Mouse (Mus musculus) MEL (cell line): Measurements from ENCODE around the gene Nccrp1. TPM values are rescaled to one million over a fixed set of nuclear protein-coding genes. Genes with fewer than 3 reads are reported as not detected.

Experiments
- DNase-seq: peaks from one replicate; pipeline ENCODE4 v3.0.0; 2011; ENCODE audit warnings: low read depth, low spot score
- H3K27ac ChIP-seq: 2 replicates; pipeline ENCODE4 v1.5.1; 2012; ENCODE audit warnings: low read depth, mild to moderate bottlenecking, control low read depth, low read length, moderate library complexity; ENCODE audit not compliant: control insufficient read depth
- H3K27me3 ChIP-seq, 2 experiments: fragments of 150-350 bp in 1 of 2; sonication (generic) in 1 of 2; 2 replicates each; pipeline ENCODE4 v1.6.1; 2012; ENCODE audit warnings: low read length in 2 of 2, mild to moderate bottlenecking in 2 of 2, improper control_type of control experiment in 1 of 2, moderate library complexity in 1 of 2; ENCODE audit not compliant: insufficient read depth in 2 of 2, control insufficient read depth in 1 of 2
- H3K36me3 ChIP-seq, 2 experiments: 2 replicates each; pipeline ENCODE4 v1.6.1; 2012 to 2014; ENCODE audit warnings: low read length in 2 of 2, improper control_type of control experiment in 1 of 2, inconsistent platforms in 1 of 2, mild to moderate bottlenecking in 1 of 2; ENCODE audit not compliant: insufficient read depth in 2 of 2, control insufficient read depth in 1 of 2
- H3K4me1 ChIP-seq, 2 experiments: fragments of 150-350 bp in 1 of 2; sonication (generic) in 1 of 2; 2 replicates each; pipeline ENCODE4 v1.6.1; 2012; ENCODE audit warnings: low read length in 2 of 2, improper control_type of control experiment in 1 of 2, mild to moderate bottlenecking in 1 of 2; ENCODE audit not compliant: insufficient read depth in 2 of 2, control insufficient read depth in 1 of 2
- H3K4me3 ChIP-seq, 2 experiments: fragments of 150-350 bp in 1 of 2; sonication (generic) in 1 of 2; 2 replicates each; pipeline ENCODE4 v1.5.1; 2012; ENCODE audit warnings: low read depth in 2 of 2, low read length in 2 of 2, mild to moderate bottlenecking in 2 of 2, moderate library complexity in 2 of 2, control low read depth in 1 of 2, improper control_type of control experiment in 1 of 2; ENCODE audit not compliant: control insufficient read depth in 1 of 2, insufficient read depth in 1 of 2
- H3K79me2 ChIP-seq: 2 replicates; pipeline ENCODE4 v1.6.1; 2012; ENCODE audit warnings: mild to moderate bottlenecking, low read length, moderate library complexity; ENCODE audit not compliant: control insufficient read depth, poor library complexity, insufficient read depth
- H3K9ac ChIP-seq: 2 replicates; pipeline ENCODE4 v1.6.1; 2012; ENCODE audit warnings: low read depth, mild to moderate bottlenecking, control low read depth, low read length, moderate library complexity; ENCODE audit not compliant: control insufficient read depth, poor library complexity, severe bottlenecking
- H3K9me3 ChIP-seq: fragments of 150-350 bp; sonication (generic); replicated peaks from 2 replicates; pipeline ENCODE4 v1.6.1; 2012; ENCODE audit warnings: mild to moderate bottlenecking, low read length, improper control_type of control experiment, moderate library complexity; ENCODE audit not compliant: insufficient read depth
- CHD2 ChIP-seq: IDR thresholded peaks from 2 replicates; pipeline ENCODE4 v1.6.1; 2011; ENCODE audit warnings: low read length, improper control_type of control experiment
- ELF1 ChIP-seq: IDR thresholded peaks from 2 replicates; pipeline ENCODE4 v1.6.1; 2014; ENCODE audit warnings: low read depth, mild to moderate bottlenecking, inconsistent platforms, low read length, improper control_type of control experiment, moderate library complexity
- ETS1 ChIP-seq: IDR thresholded peaks from 2 replicates; pipeline ENCODE4 v1.6.1; 2012; ENCODE audit warnings: low read depth, mild to moderate bottlenecking, inconsistent platforms, low read length, improper control_type of control experiment, moderate library complexity
- GABPA ChIP-seq: IDR thresholded peaks from 2 replicates; pipeline ENCODE4 v1.6.1; 2012; ENCODE audit warnings: low read depth, mild to moderate bottlenecking, inconsistent platforms, low read length, improper control_type of control experiment, moderate library complexity
- HCFC1 ChIP-seq: IDR thresholded peaks from 2 replicates; pipeline ENCODE4 v1.6.1; 2012; ENCODE audit warnings: low read depth, mild to moderate bottlenecking, inconsistent platforms, low read length, improper control_type of control experiment, moderate library complexity
- JUND ChIP-seq: IDR thresholded peaks from 2 replicates; pipeline ENCODE4 v1.6.1; 2011; ENCODE audit warnings: low read depth, mild to moderate bottlenecking, improper control_type of control experiment, low read length
- MAZ ChIP-seq: IDR thresholded peaks from 2 replicates; pipeline ENCODE4 v1.6.1; 2012; ENCODE audit warnings: low read depth, mild to moderate bottlenecking, inconsistent platforms, low read length, improper control_type of control experiment
- MXI1 ChIP-seq: IDR thresholded peaks from 2 replicates; pipeline ENCODE4 v1.6.1; 2011; ENCODE audit warnings: mild to moderate bottlenecking, low read depth, low read length, improper control_type of control experiment
- MYB ChIP-seq: IDR thresholded peaks from 2 replicates; pipeline ENCODE4 v1.6.1; 2011; ENCODE audit warnings: mild to moderate bottlenecking, low read depth, low read length, improper control_type of control experiment
- MYC ChIP-seq: IDR thresholded peaks from 2 replicates; pipeline ENCODE4 v1.6.1; 2011; ENCODE audit warnings: low read depth, mild to moderate bottlenecking, low read length, improper control_type of control experiment, moderate library complexity
- NRF1 ChIP-seq: IDR thresholded peaks from 2 replicates; pipeline ENCODE4 v1.6.1; 2014; ENCODE audit warnings: low read depth, mild to moderate bottlenecking, inconsistent platforms, low read length, improper control_type of control experiment, moderate library complexity; ENCODE audit not compliant: poor library complexity, insufficient read depth, severe bottlenecking
- POLR2A ChIP-seq, 2 experiments: IDR thresholded peaks; 2 replicates each; pipeline ENCODE4 v1.6.1; 2011 to 2012; ENCODE audit warnings: low read length in 2 of 2, mild to moderate bottlenecking in 2 of 2, control low read depth in 1 of 2, improper control_type of control experiment in 1 of 2, low read depth in 1 of 2, moderate library complexity in 1 of 2; ENCODE audit not compliant: control insufficient read depth in 1 of 2, insufficient read depth in 1 of 2, poor library complexity in 1 of 2
- POLR2AphosphoS2 ChIP-seq: IDR thresholded peaks from 2 replicates; pipeline ENCODE4 v1.6.1; 2011; ENCODE audit warnings: low read length, improper control_type of control experiment
- POLR2AphosphoS5 ChIP-seq: IDR thresholded peaks from 2 replicates; pipeline ENCODE4 v1.6.1; 2012; ENCODE audit warnings: low read depth, borderline replicate concordance, mild to moderate bottlenecking, inconsistent platforms, low read length, moderate library complexity, mixed read lengths
- RCOR1 ChIP-seq: IDR thresholded peaks from 2 replicates; pipeline ENCODE4 v1.6.1; 2012; ENCODE audit warnings: low read depth, mild to moderate bottlenecking, inconsistent platforms, low read length, improper control_type of control experiment
- TAL1 ChIP-seq: IDR thresholded peaks from 2 replicates; pipeline ENCODE4 v1.6.1; 2012; ENCODE audit warnings: mild to moderate bottlenecking, inconsistent platforms, low read length, moderate library complexity, mixed read lengths
- TBP ChIP-seq: IDR thresholded peaks from 2 replicates; pipeline ENCODE4 v1.8.0; 2011; ENCODE audit warnings: low read depth, low read length, improper control_type of control experiment
- USF1 ChIP-seq: IDR thresholded peaks from 2 replicates; pipeline ENCODE4 v1.6.1; 2014; ENCODE audit warnings: low read depth, mild to moderate bottlenecking, inconsistent platforms, low read length, improper control_type of control experiment, moderate library complexity
- ZC3H11A ChIP-seq: IDR thresholded peaks from 2 replicates; pipeline ENCODE4 v1.6.1; 2012; ENCODE audit warnings: low read depth, mild to moderate bottlenecking, inconsistent platforms, low read length, improper control_type of control experiment
- ZKSCAN1 ChIP-seq: IDR thresholded peaks from 2 replicates; pipeline ENCODE4 v1.6.1; 2012; ENCODE audit warnings: low read depth, mild to moderate bottlenecking, inconsistent platforms, low read length, improper control_type of control experiment, moderate library complexity
- polyA plus RNA-seq, 2 experiments: library from polyadenylated mRNA; stranded (reverse) in 1 of 2; unstranded in 1 of 2; fragments of >175 nt in 1 of 2; fragments of >200 nt in 1 of 2; gene quantifications; 2 replicates each; pipeline versions ENCODE4 v1.2.1 to v1.2.4; 2012; ENCODE audit warnings: low replicate concordance in 2 of 2, low read depth in 1 of 2; ENCODE audit not compliant: insufficient read length in 2 of 2, insufficient read depth in 1 of 2, missing spikeins in 1 of 2
- total RNA-seq: library from RNA; depleted of rRNA; stranded (reverse); fragments of 300-350 nt; gene quantifications from 2 replicates; pipeline ENCODE4 v1.2.3, GENCODE M21; 2012

Nccrp1 gene
- total and polyA plus RNA-seq, 3 experiments, result not detected

DNA sequence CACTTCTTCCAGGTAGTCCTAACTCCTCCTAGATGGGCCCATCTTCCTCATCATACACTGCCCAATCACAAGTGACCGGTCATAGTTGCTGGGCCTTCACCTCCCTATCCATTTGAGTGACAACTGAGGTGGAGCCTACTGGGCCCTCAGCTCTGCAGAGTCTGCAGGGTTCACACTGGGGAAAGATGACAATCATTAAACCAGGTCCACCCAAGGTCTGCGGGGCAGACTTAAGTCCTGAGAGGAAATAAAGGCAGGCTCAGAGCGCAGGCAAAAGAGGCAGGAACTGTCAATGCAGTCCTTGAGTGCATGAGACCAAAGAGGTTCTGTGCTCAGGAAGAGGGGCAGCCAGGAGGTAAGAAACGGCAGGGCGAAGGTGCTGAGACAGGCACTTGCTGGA, 25.6 kb upstream of the Nccrp1 start:
- Histone ChIP-seq H3K36me3 (no peaks in the 10 kb centered on the region; a peak in 1 of 4 replicates), H3K4me3 (no peak overlapping the region), H3K27ac (no peak overlapping the region), H3K4me1 (peaks cover 6 to 8% of the 10 kb centered on the region in 2 experiments; a peak in 3 of 4 replicates), H3K27me3 (no peaks in the 10 kb centered on the region), H3K9me3 (no peaks in the 10 kb centered on the region), H3K79me2 (no peaks in the 10 kb centered on the region), H3K9ac (no peak overlapping the region)
- DNase-seq, result no peak
- TF ChIP-seq ELF1, result no peak
- no peak for TF ChIP-seq TAL1
- TF ChIP-seq TBP, result no peak
- TF ChIP-seq RCOR1, result no peak
- TF ChIP-seq POLR2AphosphoS2, result no peak
- TF ChIP-seq GABPA, result no peak
- no peak for TF ChIP-seq MAZ
- no peak for TF ChIP-seq USF1
- TF ChIP-seq NRF1, result no peak
- no peak for TF ChIP-seq MXI1
- no peak for TF ChIP-seq HCFC1
- no peak for TF ChIP-seq MYB
- TF ChIP-seq CHD2, result no peak
- no peak for TF ChIP-seq POLR2A (IDR thresholded peaks at IDR 0.05; ENCODE audit: control insufficient read depth in 1 of 2, insufficient read depth in 1 of 2, low read depth in 1 of 2, low read length in 2 of 2, poor library complexity in 1 of 2)
- TF ChIP-seq POLR2AphosphoS5, result no peak
- no peak for TF ChIP-seq MYC
- no peak for TF ChIP-seq ETS1
- TF ChIP-seq ZC3H11A, result no peak

DNA sequence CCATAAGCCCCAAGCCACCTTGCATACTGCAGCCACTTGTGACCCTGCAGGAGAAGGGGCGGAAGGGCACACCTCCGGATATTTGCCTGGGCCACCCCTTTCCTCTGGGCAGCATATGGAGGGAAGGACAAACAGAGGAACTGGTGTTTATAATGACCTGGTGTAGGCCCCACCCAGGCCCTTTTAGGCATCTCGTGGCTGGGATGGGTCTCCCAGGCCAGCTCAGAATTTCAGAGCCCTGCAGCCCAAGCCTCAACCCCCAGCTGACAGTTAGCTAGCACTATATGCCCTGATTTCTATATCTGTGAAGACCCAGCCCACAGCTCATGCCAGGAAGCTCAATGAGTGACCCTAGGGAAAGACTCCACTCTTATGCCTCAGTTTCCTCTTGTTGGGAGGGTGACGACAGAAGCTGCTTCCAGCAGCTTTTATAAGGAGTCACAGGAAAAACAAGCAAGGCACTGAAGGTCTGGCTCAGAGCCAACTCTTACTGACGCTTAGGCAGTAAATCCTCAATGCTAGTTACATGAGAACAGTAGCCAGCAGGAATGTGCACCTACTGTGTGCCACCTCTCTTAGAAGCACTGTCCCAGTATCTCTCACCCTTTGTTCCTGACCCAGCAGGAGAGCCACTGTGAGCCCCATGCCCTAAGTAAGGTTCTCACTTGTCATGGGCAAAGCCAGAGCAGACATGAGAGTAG, 24.1 kb upstream of the Nccrp1 start:
- Histone ChIP-seq H3K36me3 (no peaks in the 10 kb centered on the region; a peak in 1 of 4 replicates), H3K4me3 (no peak overlapping the region), H3K9ac (no peak overlapping the region), H3K79me2 (no peaks in the 10 kb centered on the region), H3K27me3 (no peaks in the 10 kb centered on the region), H3K4me1 (peaks cover 0 to 4% of the 10 kb centered on the region in 2 experiments; a peak in 1 of 4 replicates), H3K9me3 (no peaks in the 10 kb centered on the region), H3K27ac (no peak overlapping the region)
- TF ChIP-seq ZKSCAN1, result peak; percentile 87
- no peak for TF ChIP-seq JUND
- peak; percentile 19 for DNase-seq
